Mouse (Mus musculus) liver, embryonic 14.5 days (tissue): ENCODE measurements at regions not wholly inside any gene's neighbourhood (a gene's known extent, or its start where the extent isn't known, plus 50 kb on each side); places are given as distances from the start of the nearest gene placed in this dataset.

Source experiments
- CTCF ChIP-seq: IDR thresholded peaks from 2 replicates; pipeline ENCODE4 v1.5.1; 2016; ENCODE audit warnings: antibody characterized with exemption, low read depth, control low read depth
- EP300 ChIP-seq: IDR thresholded peaks from 2 replicates; pipeline ENCODE4 v1.6.1; 2016; ENCODE audit warnings: antibody characterized with exemption, low read depth

DNA sequence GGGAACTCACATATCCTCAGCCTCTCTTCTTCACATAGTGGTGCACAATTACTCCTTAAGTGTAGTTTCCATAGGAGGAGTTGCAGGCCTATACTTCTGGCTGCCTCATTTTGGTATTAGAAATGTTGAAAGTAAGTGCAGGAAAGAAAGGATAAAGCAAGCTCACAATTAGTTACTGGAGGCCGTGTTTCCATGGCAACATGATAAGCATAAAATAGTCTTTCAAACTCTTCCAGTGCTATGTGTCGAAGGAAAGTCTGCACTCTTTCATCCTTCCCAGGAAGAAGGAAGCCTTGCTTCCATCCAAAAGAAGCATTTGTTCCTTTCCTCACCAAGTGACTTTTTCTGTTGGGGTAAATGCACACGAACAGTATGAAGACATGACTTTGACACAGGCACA lies 617.2 kb downstream of the Rps29 start:
- no peak for TF ChIP-seq EP300
- TF ChIP-seq CTCF: no peak
